Mouse (Mus musculus): ENCODE results near the gene Abca8a. TPM values are rescaled to one million over a fixed set of nuclear protein-coding genes. Genes with fewer than 3 reads are reported as not detected.
A peak's percentile ranks its signal among the peaks of the same experiment; 100 is the strongest.

Abca8a gene
- 9.8 and 13.4 TPM in 2 replicates for polyA plus RNA-seq (2015; fragmentation: Nextera tagmentation; extraction: Ambion mirVana)

GRCm38 (mm10) chr11:110095858-110096257 lies at the start of gene Abca8a:
Gene Abca8a (minus strand): TSS chr11:110095978.
- Histone ChIP-seq H3K36me3 (no peaks in the 10 kb centered on the region; the same call in 1 of the 2 replicates), H3K4me3 (replicated peaks) (peak within 1 kb of the TSS; percentile 27), H3K4me1 (0 out of 2 replicates have a peak, but pooled peaks cover 6% of the 10 kb centered on the region), H3K27me3 (no peaks in the 10 kb centered on the region), H3K9ac (no peak within 1 kb of the TSS), H3K4me2 (replicated peaks) (peak within 1 kb of the TSS; percentile 31), H3K9me3 (replicated peaks) (no peaks in the 10 kb centered on the region), H3K27ac (replicated peaks) (peak within 1 kb of the TSS; percentile 80)
- ATAC-seq (ENCODE audit: insufficient number of reproducible peaks, low FRiP score, low TSS enrichment, low read depth), result no peak
- 35% methylated on average over 5 of the region's 5 CpGs for WGBS

GRCm38 (mm10) chr11:110145421-110145820 lies 49.6 kb upstream of the Abca8a start:
- Histone ChIP-seq H3K27me3 (no peaks in the 10 kb centered on the region), H3K9ac (no peak overlapping the region), H3K27ac (replicated peaks) (no peak overlapping the region), H3K9me3 (replicated peaks) (no peaks in the 10 kb centered on the region), H3K36me3 (peaks cover 4% of the 10 kb centered on the region; the same call in 1 of the 2 replicates), H3K4me3 (replicated peaks) (no peak overlapping the region), H3K4me2 (replicated peaks) (no peak overlapping the region), H3K4me1 (no peaks in the 10 kb centered on the region)
- ATAC-seq (ENCODE audit: insufficient number of reproducible peaks, low FRiP score, low TSS enrichment, low read depth), result no peak
- WGBS, result 87% methylated on average over 11 of the region's 11 CpGs

GRCm38 (mm10) chr11:110130760-110131159 lies 35.0 kb upstream of the Abca8a start:
- no peak for ATAC-seq (ENCODE audit: insufficient number of reproducible peaks, low FRiP score, low TSS enrichment, low read depth)

GRCm38 (mm10) chr11:110111137-110111536 lies 15.4 kb upstream of the Abca8a start:
- WGBS, result 44% methylated on average over 4 of the region's 4 CpGs
- Histone ChIP-seq H3K4me2 (replicated peaks) (no peak overlapping the region), H3K9me3 (replicated peaks) (no peaks in the 10 kb centered on the region), H3K27me3 (no peaks in the 10 kb centered on the region), H3K4me3 (replicated peaks) (no peak overlapping the region), H3K36me3 (0 out of 2 replicates have a peak, but pooled peaks cover 9% of the 10 kb centered on the region), H3K9ac (no peak overlapping the region), H3K4me1 (no peaks in the 10 kb centered on the region), H3K27ac (replicated peaks) (no peak overlapping the region)
- ATAC-seq (ENCODE audit: insufficient number of reproducible peaks, low FRiP score, low TSS enrichment, low read depth), result no peak

More at GRCm38 (mm10) chr11:110130760-110131159, 35.0 kb upstream of the Abca8a start:
- WGBS, result 63% methylated on average over 5 of the region's 5 CpGs
- Histone ChIP-seq H3K9ac (no peak overlapping the region), H3K36me3 (no peaks in the 10 kb centered on the region), H3K4me1 (no peaks in the 10 kb centered on the region), H3K4me3 (replicated peaks) (no peak overlapping the region), H3K4me2 (replicated peaks) (no peak overlapping the region), H3K27me3 (no peaks in the 10 kb centered on the region), H3K27ac (replicated peaks) (no peak overlapping the region), H3K9me3 (replicated peaks) (no peaks in the 10 kb centered on the region)

GRCm38 (mm10) chr11:110101437-110101836 lies 5.7 kb upstream of the Abca8a start:
- H3K9me3 ChIP-seq (replicated peaks), result no peaks in the 10 kb centered on the region

GRCm38 (mm10) chr11:110098901-110099300 lies 3.1 kb upstream of the Abca8a start:
- Histone ChIP-seq H3K27me3 (no peaks in the 10 kb centered on the region), H3K27ac (replicated peaks) (no peak overlapping the region), H3K36me3 (peaks cover 4% of the 10 kb centered on the region; the same call in 1 of the 2 replicates), H3K9ac (no peak overlapping the region), H3K9me3 (replicated peaks) (no peaks in the 10 kb centered on the region), H3K4me1 (0 out of 2 replicates have a peak, but pooled peaks cover 6% of the 10 kb centered on the region), H3K4me2 (replicated peaks) (no peak overlapping the region), H3K4me3 (replicated peaks) (no peak overlapping the region)
- 56% methylated on average over 4 of the region's 4 CpGs for WGBS
- no peak for ATAC-seq (ENCODE audit: insufficient number of reproducible peaks, low FRiP score, low TSS enrichment, low read depth)

More at GRCm38 (mm10) chr11:110101437-110101836, 5.7 kb upstream of the Abca8a start:
- H3K36me3 ChIP-seq, result peaks cover 10% of the 10 kb centered on the region; the same call in 1 of the 2 replicates
- no peaks in the 10 kb centered on the region for H3K27me3 ChIP-seq
- no peak overlapping the region for H3K9ac ChIP-seq
- H3K4me2 ChIP-seq (replicated peaks), result no peak overlapping the region
- no peaks in the 10 kb centered on the region for H3K4me1 ChIP-seq
- WGBS, result 86% methylated on average over 7 of the region's 7 CpGs
- no peak for ATAC-seq (ENCODE audit: insufficient number of reproducible peaks, low FRiP score, low TSS enrichment, low read depth)
- no peak overlapping the region for H3K27ac ChIP-seq (replicated peaks)
- no peak overlapping the region for H3K4me3 ChIP-seq (replicated peaks)

DNA sequence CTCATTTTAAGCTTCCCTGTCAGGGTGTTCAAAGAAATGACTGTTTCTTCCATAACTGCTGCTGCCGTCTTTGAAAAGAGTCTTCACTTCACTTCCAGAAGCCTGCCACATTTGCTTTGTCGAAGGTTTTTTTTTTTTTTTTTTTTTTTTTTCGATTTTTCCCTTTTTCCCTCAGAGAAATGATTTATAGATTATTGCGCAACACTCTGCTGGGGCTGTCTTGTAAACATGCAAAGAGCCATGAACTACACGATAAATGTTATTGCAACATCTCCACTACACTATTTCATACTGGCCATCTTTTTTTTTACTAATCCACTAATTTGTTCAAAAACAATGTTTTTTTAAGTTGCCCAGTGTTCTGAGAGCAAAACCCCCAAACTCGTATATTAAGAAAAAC lies 1.7 kb upstream of the Abca8a start:
- H3K4me3 ChIP-seq (replicated peaks), result no peak overlapping the region
- peaks cover 4% of the 10 kb centered on the region; the same call in 1 of the 2 replicates for H3K36me3 ChIP-seq
- 71% methylated on average over 6 of the region's 6 CpGs for WGBS
- H3K9me3 ChIP-seq (replicated peaks), result no peaks in the 10 kb centered on the region
- H3K27me3 ChIP-seq, result no peaks in the 10 kb centered on the region
- no peak overlapping the region for H3K27ac ChIP-seq (replicated peaks)
- H3K4me2 ChIP-seq (replicated peaks), result no peak overlapping the region
- no peak for ATAC-seq (ENCODE audit: insufficient number of reproducible peaks, low FRiP score, low TSS enrichment, low read depth)
- 0 out of 2 replicates have a peak, but pooled peaks cover 6% of the 10 kb centered on the region for H3K4me1 ChIP-seq
- no peak overlapping the region for H3K9ac ChIP-seq

- peak overlapping the region; percentile 27 for H3K4me3 ChIP-seq (replicated peaks)
- no peaks in the 10 kb centered on the region for H3K27me3 ChIP-seq
- no peak overlapping the region for H3K9ac ChIP-seq
- 45% methylated on average over 7 of the region's 7 CpGs for WGBS
- 0 out of 2 replicates have a peak, but pooled peaks cover 6% of the 10 kb centered on the region for H3K4me1 ChIP-seq
- peak overlapping the region; percentile 31 for H3K4me2 ChIP-seq (replicated peaks)
- no peak for ATAC-seq (ENCODE audit: insufficient number of reproducible peaks, low FRiP score, low TSS enrichment, low read depth)
- no peaks in the 10 kb centered on the region for H3K9me3 ChIP-seq (replicated peaks)
- H3K36me3 ChIP-seq, result no peaks in the 10 kb centered on the region; the same call in 1 of the 2 replicates
- H3K27ac ChIP-seq (replicated peaks), result peak overlapping the region; percentile 80
Measured at GRCm38 (mm10) chr11:110094846-110095380, 865 bp downstream of the Abca8a start.

DNA sequence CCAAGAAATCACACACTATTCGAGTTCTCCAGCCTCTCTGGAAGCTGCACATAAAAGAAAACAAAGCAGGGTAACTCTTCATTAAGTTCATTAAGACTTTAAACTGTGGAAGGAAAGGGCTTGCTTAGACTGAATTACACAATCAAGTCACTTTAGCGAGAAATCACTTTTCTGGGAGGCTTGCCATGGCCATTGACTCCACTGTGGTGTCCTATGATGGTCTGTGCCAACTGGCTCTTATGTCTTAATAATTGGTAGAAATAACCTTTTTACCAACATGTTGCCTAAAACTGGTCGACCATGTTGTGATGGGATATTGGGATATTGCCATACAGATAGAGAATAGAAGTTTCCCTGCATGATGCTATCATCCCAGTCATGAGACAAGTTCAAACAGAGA lies 1.5 kb downstream of the Abca8a start:
- H3K27me3 ChIP-seq, result no peaks in the 10 kb centered on the region
- peak overlapping the region; percentile 31; the same call in 1 of the 2 replicates for H3K4me2 ChIP-seq (replicated peaks)
- H3K36me3 ChIP-seq, result no peaks in the 10 kb centered on the region
- ATAC-seq (ENCODE audit: insufficient number of reproducible peaks, low FRiP score, low TSS enrichment, low read depth), result no peak
- no peaks in the 10 kb centered on the region for H3K9me3 ChIP-seq (replicated peaks)
- no peak overlapping the region for H3K27ac ChIP-seq (replicated peaks)
- H3K9ac ChIP-seq, result no peak overlapping the region
- 0 out of 2 replicates have a peak, but pooled peaks cover 6% of the 10 kb centered on the region for H3K4me1 ChIP-seq
- no peak overlapping the region for H3K4me3 ChIP-seq (replicated peaks)
- WGBS, result 72% methylated on average over 3 of the region's 3 CpGs

DNA sequence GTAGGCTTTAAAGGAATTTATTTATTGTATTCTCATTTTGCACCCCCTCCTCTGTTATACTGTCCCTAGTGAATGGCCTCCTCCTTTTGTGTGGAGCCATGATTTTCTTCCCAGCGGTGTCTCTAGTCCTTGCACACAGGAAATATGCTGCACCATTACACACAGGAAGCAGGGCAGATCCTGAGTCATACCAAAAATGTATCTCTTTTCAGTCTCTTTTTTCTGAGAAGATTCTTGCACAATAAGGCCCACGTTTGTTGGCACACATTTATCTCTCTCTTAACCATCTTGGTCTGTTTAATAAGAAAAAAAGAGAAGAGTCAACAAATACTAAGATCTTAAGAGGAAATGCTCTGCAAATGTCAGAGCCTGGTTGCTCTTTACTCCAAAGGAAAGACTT lies 4.5 kb downstream of the Abca8a start:
- H3K9me3 ChIP-seq (replicated peaks), result no peaks in the 10 kb centered on the region
- no peak overlapping the region for H3K27ac ChIP-seq (replicated peaks)
- no peak overlapping the region for H3K4me3 ChIP-seq (replicated peaks)
- H3K4me1 ChIP-seq, result 0 out of 2 replicates have a peak, but pooled peaks cover 6% of the 10 kb centered on the region
- no peak overlapping the region for H3K9ac ChIP-seq
- 69% methylated on average over 2 of the region's 2 CpGs for WGBS
- no peaks in the 10 kb centered on the region for H3K27me3 ChIP-seq
- H3K36me3 ChIP-seq, result no peaks in the 10 kb centered on the region
- ATAC-seq (ENCODE audit: insufficient number of reproducible peaks, low FRiP score, low TSS enrichment, low read depth), result no peak
- H3K4me2 ChIP-seq (replicated peaks), result no peak overlapping the region

GRCm38 (mm10) chr11:110072158-110072557 lies 23.6 kb downstream of the Abca8a start:
- Histone ChIP-seq H3K27ac (replicated peaks) (no peak overlapping the region), H3K27me3 (no peaks in the 10 kb centered on the region), H3K9ac (no peak overlapping the region), H3K4me1 (no peaks in the 10 kb centered on the region), H3K4me2 (replicated peaks) (no peak overlapping the region), H3K36me3 (no peaks in the 10 kb centered on the region), H3K4me3 (replicated peaks) (no peak overlapping the region), H3K9me3 (replicated peaks) (no peaks in the 10 kb centered on the region)
- ATAC-seq (ENCODE audit: insufficient number of reproducible peaks, low FRiP score, low TSS enrichment, low read depth), result no peak
- 60% methylated on average over 3 of the region's 3 CpGs for WGBS

GRCm38 (mm10) chr11:110061032-110061431 lies 34.7 kb downstream of the Abca8a start:
- 28% methylated on average over 4 of the region's 4 CpGs for WGBS
- H3K27ac ChIP-seq (replicated peaks), result no peak overlapping the region
- H3K4me2 ChIP-seq (replicated peaks), result no peak overlapping the region
- no peaks in the 10 kb centered on the region for H3K4me1 ChIP-seq
- no peaks in the 10 kb centered on the region for H3K27me3 ChIP-seq
- no peak overlapping the region for H3K9ac ChIP-seq
- ATAC-seq (ENCODE audit: insufficient number of reproducible peaks, low FRiP score, low TSS enrichment, low read depth), result no peak
- H3K9me3 ChIP-seq (replicated peaks), result no peaks in the 10 kb centered on the region
- no peak overlapping the region for H3K4me3 ChIP-seq (replicated peaks)
- no peaks in the 10 kb centered on the region for H3K36me3 ChIP-seq

Measured in embryonic facial prominence, embryonic 15.5 days (tissue).